Mouse (Mus musculus) limb, embryonic 13.5 days (tissue): ENCODE data around the gene Rps11. TPM values are rescaled to one million over a fixed set of nuclear protein-coding genes. Genes with fewer than 3 reads are reported as not detected.
"Not testable (repeated sequence)": the region's sequence is repeated elsewhere in the genome, so short reads cannot be mapped to it uniquely, and the experiment has no call there.

ENCODE experiments used
- ATAC-seq: fragments of 200-750 bp; cut with Nextera tagmentation; 2 replicates; pipeline ENCODE4 v1.8.0; 2017; ENCODE audit warnings: low read depth, moderate number of reproducible peaks, moderate TSS enrichment; ENCODE audit not compliant: low FRiP score
- H3K27ac ChIP-seq: fragments of 300-500 bp; sonication (generic); 2 replicates; pipeline ENCODE4 v1.5.1; 2015; ENCODE audit warnings: inconsistent platforms, mild to moderate bottlenecking, moderate library complexity
- H3K27me3 ChIP-seq: fragments of 300-500 bp; sonication (generic); 2 replicates; pipeline ENCODE4 v1.6.1; 2015; ENCODE audit warnings: mild to moderate bottlenecking, inconsistent platforms
- H3K36me3 ChIP-seq: fragments of 300-500 bp; sonication (generic); 2 replicates; pipeline ENCODE4 v1.6.1; 2015; ENCODE audit warnings: inconsistent platforms, mild to moderate bottlenecking, moderate library complexity
- H3K4me1 ChIP-seq: fragments of 300-500 bp; sonication (generic); 2 replicates; pipeline ENCODE4 v1.6.1; 2015; ENCODE audit warnings: inconsistent platforms
- H3K4me2 ChIP-seq: fragments of 300-500 bp; sonication (generic); replicated peaks from 2 replicates; pipeline ENCODE4 v1.6.1; 2015; ENCODE audit warnings: inconsistent platforms, mild to moderate bottlenecking, moderate library complexity
- H3K4me3 ChIP-seq: fragments of 300-500 bp; sonication (generic); 2 replicates; pipeline ENCODE4 v1.5.1; 2015; ENCODE audit warnings: moderate library complexity, mild to moderate bottlenecking, inconsistent platforms
- H3K9ac ChIP-seq: fragments of 300-500 bp; sonication (generic); 2 replicates; pipeline ENCODE4 v1.6.1; 2015; ENCODE audit warnings: mild to moderate bottlenecking, inconsistent platforms
- H3K9me3 ChIP-seq: fragments of 300-500 bp; sonication (generic); 2 replicates; pipeline ENCODE4 v1.6.1; 2016; ENCODE audit warnings: inconsistent platforms
- WGBS: fragments of 180-500 bp; shearing (Covaris S2); methylation state at CpG from one replicate; pipeline ENCODE4 v1.1.7; 2015; 5-methylcytosine and 5-hydroxymethylcytosine counted together
- polyA plus RNA-seq: library from polyadenylated mRNA; unstranded; fragments of >200 nt; fragmentation: Nextera tagmentation; extraction: Ambion mirVana; gene quantifications from 2 replicates; pipeline ENCODE4 v1.2.1, GENCODE M21; 2015

The Rps11 gene
- polyA plus RNA-seq, 1 experiment from 2014 or later = 1,512 TPM

GRCm38 (mm10) chr7:45102441-45102840 lies 21.8 kb downstream of the Rps11 start:
- H3K9me3 ChIP-seq = no peaks in the 10 kb centered on the region
- no peak for ATAC-seq
- H3K4me1 ChIP-seq = peaks cover 24% of the 10 kb centered on the region
- H3K4me3 ChIP-seq = peak overlapping the region; percentile 34; the same call in 1 of the 2 replicates
- WGBS = 87% methylated on average over 11 of the region's 11 CpGs
- H3K27me3 ChIP-seq = no peaks in the 10 kb centered on the region
- no peak overlapping the region; the same call in 1 of the 2 replicates for H3K9ac ChIP-seq
- H3K36me3 ChIP-seq = peaks cover 10% of the 10 kb centered on the region
- H3K4me2 ChIP-seq = peak overlapping the region; percentile 59
- no peak overlapping the region for H3K27ac ChIP-seq

- Histone ChIP-seq H3K9me3 (no peaks in the 10 kb centered on the region), H3K4me1 (peaks cover 26% of the 10 kb centered on the region), H3K9ac (no peak overlapping the region), H3K27ac (no peak overlapping the region), H3K27me3 (no peaks in the 10 kb centered on the region), H3K4me2 (no peak overlapping the region), H3K4me3 (no peak overlapping the region), H3K36me3 (peaks cover 15% of the 10 kb centered on the region)
- WGBS = 89% methylated on average over 6 of the region's 6 CpGs
- ATAC-seq = no peak
Measured at GRCm38 (mm10) chr7:45100046-45100445, 24.2 kb downstream of the Rps11 start.

DNA sequence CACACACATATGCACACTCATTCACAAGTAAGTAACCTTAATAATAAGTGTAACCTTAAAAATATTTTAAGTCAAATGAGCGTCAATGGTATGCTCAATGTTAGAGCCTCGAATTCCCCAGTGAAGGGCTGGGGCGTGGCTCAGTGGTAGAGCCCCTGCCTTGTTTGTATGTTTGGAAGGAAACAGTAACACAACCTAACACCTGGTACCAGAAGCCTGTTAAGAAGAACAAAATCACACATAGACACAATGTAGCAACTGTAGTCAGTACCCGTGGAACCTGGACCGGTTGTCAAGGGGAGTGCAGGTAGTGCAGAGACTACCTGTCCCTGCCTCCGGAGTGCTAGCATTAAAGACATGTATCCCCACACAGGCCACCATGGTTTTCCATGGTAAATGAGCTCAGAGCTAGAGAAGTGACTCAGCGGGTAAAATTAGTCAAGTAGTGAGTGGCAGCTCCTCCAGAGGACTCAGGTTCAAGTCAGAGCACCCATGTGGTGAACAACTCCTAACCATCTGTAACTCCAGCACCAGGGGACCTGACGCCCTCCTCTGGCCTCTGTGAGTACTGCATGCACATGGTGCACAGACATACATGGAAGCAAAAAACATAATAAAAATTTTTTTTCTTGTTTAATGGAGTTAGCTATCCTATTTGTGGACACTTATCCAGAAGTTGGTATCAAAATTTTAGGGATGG lies 25.5 kb downstream of the Rps11 start:
- H3K9me3 ChIP-seq = no peaks in the 10 kb centered on the region
- H3K4me2 ChIP-seq = no peak overlapping the region
- H3K9ac ChIP-seq = no peak overlapping the region
- peaks cover 30% of the 10 kb centered on the region for H3K4me1 ChIP-seq
- ATAC-seq = no peak
- H3K36me3 ChIP-seq = peaks cover 16% of the 10 kb centered on the region
- H3K27me3 ChIP-seq = no peaks in the 10 kb centered on the region
- H3K27ac ChIP-seq = no peak overlapping the region
- H3K4me3 ChIP-seq = no peak overlapping the region
- 91% methylated on average over 8 of the region's 8 CpGs for WGBS

DNA sequence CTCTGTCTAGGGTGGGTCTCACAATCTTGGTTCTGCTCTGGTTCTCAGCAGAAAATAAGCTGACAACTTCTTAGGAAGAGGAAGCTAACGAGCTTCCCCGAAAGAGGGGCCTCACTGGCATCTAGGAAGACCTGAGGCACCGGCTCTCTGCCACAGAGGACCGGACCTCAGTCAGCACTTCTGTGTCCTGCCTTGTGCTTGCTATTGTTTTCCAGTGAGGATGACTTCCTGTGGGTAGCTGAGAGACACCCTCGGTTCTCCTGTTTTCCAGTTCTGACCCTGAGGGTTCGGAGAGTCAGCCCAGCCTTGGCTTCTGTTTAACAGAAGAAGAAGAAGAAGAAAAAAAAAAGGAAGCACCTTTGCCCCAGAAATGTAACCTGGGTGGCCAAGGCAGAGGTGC lies 26.8 kb downstream of the Rps11 start:
- no peak for ATAC-seq
- no peak overlapping the region for H3K9ac ChIP-seq
- H3K4me3 ChIP-seq = no peak overlapping the region
- H3K27ac ChIP-seq = no peak overlapping the region
- H3K9me3 ChIP-seq = no peaks in the 10 kb centered on the region
- H3K27me3 ChIP-seq = no peaks in the 10 kb centered on the region
- peaks cover 31% of the 10 kb centered on the region for H3K4me1 ChIP-seq
- peaks cover 16% of the 10 kb centered on the region for H3K36me3 ChIP-seq
- H3K4me2 ChIP-seq = no peak overlapping the region
- 62% methylated on average over 6 of the region's 6 CpGs for WGBS

DNA sequence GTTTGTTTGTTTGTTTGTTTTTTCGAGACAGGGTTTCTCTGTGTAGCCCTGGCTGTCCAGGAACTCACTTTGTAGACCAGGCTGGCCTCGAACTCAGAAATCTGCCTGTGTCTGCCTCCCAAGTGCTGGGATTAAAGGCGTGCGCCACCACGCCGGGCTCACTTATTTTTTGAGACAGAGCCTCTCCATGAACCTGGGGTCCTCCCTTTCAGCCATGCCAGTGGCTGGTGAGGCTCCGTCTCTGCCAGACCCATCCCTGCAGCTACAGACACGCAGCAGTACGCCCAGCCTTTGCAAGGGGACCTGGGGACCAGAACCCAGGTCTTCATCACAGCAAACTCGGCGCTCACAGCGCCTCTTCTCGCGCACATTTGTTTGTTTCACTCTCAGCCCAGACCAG lies 28.3 kb downstream of the Rps11 start:
- not testable (repeated sequence) for H3K9me3 ChIP-seq, ATAC-seq, H3K4me2 ChIP-seq, H3K9ac ChIP-seq, H3K27ac ChIP-seq, H3K27me3 ChIP-seq, H3K4me3 ChIP-seq
- Histone ChIP-seq H3K4me1 (peaks cover 27% of the 10 kb centered on the region), H3K36me3 (peaks cover 16% of the 10 kb centered on the region)
- WGBS = 96% methylated on average over 14 of the region's 14 CpGs

DNA sequence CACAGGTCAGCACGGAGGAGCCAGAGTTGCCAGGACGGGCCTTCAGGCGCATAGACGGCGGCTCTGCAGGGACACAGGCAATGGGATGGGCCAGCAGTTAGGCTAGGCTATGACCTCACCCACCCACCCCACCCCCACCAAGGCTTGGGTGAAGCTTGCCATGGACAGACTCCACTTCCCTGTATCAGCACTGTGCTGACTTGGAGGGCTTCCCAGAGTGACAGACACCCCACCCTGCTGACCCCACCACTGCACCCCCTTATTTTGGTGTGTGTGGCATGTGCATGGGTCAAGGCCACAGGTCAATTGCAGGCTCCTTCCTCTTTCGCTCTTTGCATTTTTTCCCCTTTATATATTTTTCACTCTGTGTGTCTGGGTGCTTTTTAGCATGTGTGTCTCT lies 28.9 kb downstream of the Rps11 start:
- no peak for ATAC-seq
- no peak overlapping the region for H3K4me3 ChIP-seq
- no peak overlapping the region for H3K9ac ChIP-seq
- H3K4me2 ChIP-seq = no peak overlapping the region
- H3K27me3 ChIP-seq = no peaks in the 10 kb centered on the region
- peaks cover 17% of the 10 kb centered on the region for H3K36me3 ChIP-seq
- 82% methylated on average over 6 of the region's 6 CpGs for WGBS
- H3K27ac ChIP-seq = no peak overlapping the region
- H3K9me3 ChIP-seq = no peaks in the 10 kb centered on the region
- H3K4me1 ChIP-seq = peaks cover 33% of the 10 kb centered on the region

DNA sequence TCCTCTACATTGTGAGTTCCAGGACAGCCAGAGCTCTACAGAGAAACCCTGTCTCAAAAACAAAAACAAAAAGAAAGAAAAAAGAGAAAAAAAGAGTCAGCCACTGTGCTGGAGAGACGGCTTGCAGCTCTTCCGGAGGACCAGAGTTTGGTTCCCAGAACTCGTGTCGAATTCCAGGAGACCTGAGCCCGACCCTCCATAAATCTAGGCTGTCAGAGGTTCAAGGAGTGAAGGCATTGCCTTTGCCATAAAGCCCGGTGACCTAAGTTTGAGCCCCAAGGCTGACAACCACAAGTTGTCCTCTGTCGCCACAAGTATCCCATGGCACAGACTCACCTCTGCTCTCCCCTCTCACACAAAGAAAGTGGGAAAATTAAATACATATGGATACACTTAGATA lies 30.1 kb downstream of the Rps11 start:
- no peak for ATAC-seq
- peaks cover 26% of the 10 kb centered on the region for H3K36me3 ChIP-seq
- peak overlapping the region; percentile 74 for H3K4me2 ChIP-seq
- no peaks in the 10 kb centered on the region for H3K27me3 ChIP-seq
- WGBS = 5% methylated on average over 7 of the region's 7 CpGs
- H3K9me3 ChIP-seq = no peaks in the 10 kb centered on the region
- peak overlapping the region; percentile 50; the same call in 1 of the 2 replicates for H3K9ac ChIP-seq
- peak overlapping the region; percentile 96 for H3K27ac ChIP-seq
- H3K4me3 ChIP-seq = no peak overlapping the region
- H3K4me1 ChIP-seq = peaks cover 40% of the 10 kb centered on the region

DNA sequence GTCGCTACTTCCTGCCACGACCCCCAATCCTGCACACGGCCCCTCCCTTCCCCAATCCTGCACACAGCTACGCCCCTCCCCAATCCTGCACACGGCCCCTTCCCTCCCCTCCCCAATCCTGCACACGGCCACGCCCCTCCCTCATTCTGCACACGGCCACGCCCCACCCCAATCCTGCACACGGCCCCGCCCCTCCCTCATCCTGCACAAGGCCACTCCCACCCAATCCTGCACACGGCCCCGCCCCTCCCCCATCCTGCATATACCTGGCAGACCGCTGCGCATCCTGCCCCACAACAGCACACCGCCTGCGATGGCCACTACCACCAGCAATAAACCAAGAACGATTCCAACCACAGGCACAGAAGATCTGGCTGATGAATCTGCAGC lies 30.7 kb downstream of the Rps11 start:
- no peak overlapping the region for H3K4me3 ChIP-seq
- no peak overlapping the region for H3K9ac ChIP-seq
- ATAC-seq = no peak
- peaks cover 27% of the 10 kb centered on the region for H3K36me3 ChIP-seq
- peak overlapping the region; percentile 96 for H3K27ac ChIP-seq
- peak overlapping the region; percentile 74 for H3K4me2 ChIP-seq
- peaks cover 40% of the 10 kb centered on the region for H3K4me1 ChIP-seq
- no peaks in the 10 kb centered on the region for H3K27me3 ChIP-seq
- WGBS = 25% methylated on average over 18 of the region's 18 CpGs
- no peaks in the 10 kb centered on the region for H3K9me3 ChIP-seq

DNA sequence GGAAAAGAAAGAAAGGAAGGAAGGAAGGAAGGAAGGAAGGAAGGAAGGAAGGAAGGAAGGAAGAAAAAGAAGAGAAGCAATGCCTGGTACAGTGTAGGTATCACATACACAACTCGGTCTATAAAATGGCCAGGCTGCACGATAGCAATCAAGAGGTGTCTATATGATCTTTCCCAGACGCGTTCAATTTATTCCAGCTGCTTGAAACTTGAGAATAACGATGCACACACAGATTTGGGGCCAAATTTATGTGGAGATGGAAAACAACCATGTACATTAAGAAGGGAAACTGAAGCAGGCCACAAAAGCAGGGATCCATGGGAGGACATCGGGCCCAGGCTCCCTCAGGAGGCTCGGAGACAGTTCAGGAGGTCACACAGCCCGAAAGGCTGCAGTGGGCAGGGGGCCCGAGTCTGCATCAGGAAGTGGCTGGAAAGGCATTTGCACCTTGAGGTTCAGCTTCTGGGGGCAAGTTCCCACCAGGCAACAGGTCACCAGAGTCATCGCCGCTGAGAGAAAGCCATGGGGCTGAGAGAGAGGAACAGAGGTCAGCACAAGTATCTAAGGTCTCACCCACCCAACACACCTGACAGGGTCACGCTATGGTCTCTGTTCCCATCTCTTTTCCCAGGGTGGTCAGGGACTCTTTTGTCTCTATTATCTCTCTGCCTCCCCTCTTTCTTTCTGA lies 31.3 kb downstream of the Rps11 start:
- Histone ChIP-seq H3K4me1 (peaks cover 40% of the 10 kb centered on the region), H3K4me2 (peak overlapping the region; percentile 74), H3K27me3 (no peaks in the 10 kb centered on the region), H3K9me3 (no peaks in the 10 kb centered on the region), H3K36me3 (peaks cover 27% of the 10 kb centered on the region), H3K27ac (peak overlapping the region; percentile 96), H3K9ac (no peak overlapping the region), H3K4me3 (peak overlapping the region; percentile 13; the same call in 1 of the 2 replicates)
- ATAC-seq = no peak
- WGBS = 17% methylated on average over 12 of the region's 12 CpGs

- peak within 1 kb of the TSS; percentile 96 for H3K27ac ChIP-seq
- H3K4me2 ChIP-seq = peak within 1 kb of the TSS; percentile 74
- peaks cover 40% of the 10 kb centered on the region for H3K4me1 ChIP-seq
- peak within 1 kb of the TSS; percentile 72 for H3K4me3 ChIP-seq
- no peaks in the 10 kb centered on the region for H3K27me3 ChIP-seq
- WGBS = 0% methylated on average over 16 of the region's 16 CpGs
- H3K9ac ChIP-seq = peak within 1 kb of the TSS; percentile 92
- H3K9me3 ChIP-seq = no peaks in the 10 kb centered on the region
- H3K36me3 ChIP-seq = peaks cover 35% of the 10 kb centered on the region
- ATAC-seq = peak; percentile 94
Measured at GRCm38 (mm10) chr7:45092048-45092447, 32.2 kb downstream of the Rps11 start, which contains the start of gene Rcn3. Rcn3 (minus strand) TSS chr7:45092221.

GRCm38 (mm10) chr7:45091001-45091990 lies 32.9 kb downstream of the Rps11 start:
- Histone ChIP-seq H3K4me2 (peak overlapping the region; percentile 74), H3K27ac (peak overlapping the region; percentile 92), H3K27me3 (no peaks in the 10 kb centered on the region), H3K9me3 (no peaks in the 10 kb centered on the region), H3K4me1 (peaks cover 40% of the 10 kb centered on the region), H3K4me3 (peak overlapping the region; percentile 72), H3K9ac (peak overlapping the region; percentile 92), H3K36me3 (peaks cover 43% of the 10 kb centered on the region)
- ATAC-seq = peak; percentile 64
- 10% methylated on average over 35 of the region's 35 CpGs for WGBS
